Mouse (Mus musculus) liver, embryonic 13.5 days (tissue): ENCODE data around the gene Isy1. TPM values are rescaled to one million over a fixed set of nuclear protein-coding genes. Genes with fewer than 3 reads are reported as not detected.

Source experiments
- ATAC-seq: fragments of 200-750 bp; cut with Nextera tagmentation; 2 replicates; pipeline ENCODE4 v1.8.0; 2017; ENCODE audit warnings: low read depth, mild to moderate bottlenecking, moderate number of reproducible peaks, moderate library complexity
- DNase-seq: peaks from one replicate; pipeline ENCODE4 v3.0.0; 2022
- H3K27ac ChIP-seq: fragments of 300-500 bp; sonication (generic); 2 replicates; pipeline ENCODE4 v1.5.1; 2015; ENCODE audit warnings: moderate library complexity, mild to moderate bottlenecking, inconsistent platforms
- H3K27me3 ChIP-seq: fragments of 300-500 bp; sonication (generic); 2 replicates; pipeline ENCODE4 v1.6.1; 2015; ENCODE audit warnings: mild to moderate bottlenecking, inconsistent platforms
- H3K36me3 ChIP-seq: fragments of 300-500 bp; sonication (generic); 2 replicates; pipeline ENCODE4 v1.6.1; 2015; ENCODE audit warnings: mild to moderate bottlenecking, inconsistent platforms
- H3K4me1 ChIP-seq: fragments of 300-500 bp; sonication (generic); replicated peaks from 2 replicates; pipeline ENCODE4 v1.6.1; 2015; ENCODE audit warnings: inconsistent platforms
- H3K4me2 ChIP-seq: fragments of 300-500 bp; sonication (generic); 2 replicates; pipeline ENCODE4 v1.6.1; 2015; ENCODE audit warnings: inconsistent platforms, mild to moderate bottlenecking, moderate library complexity
- H3K4me3 ChIP-seq: fragments of 300-500 bp; sonication (generic); replicated peaks from 2 replicates; pipeline ENCODE4 v1.5.1; 2015; ENCODE audit warnings: mild to moderate bottlenecking, inconsistent platforms
- H3K9ac ChIP-seq: fragments of 300-500 bp; sonication (generic); 2 replicates; pipeline ENCODE4 v1.6.1; 2015; ENCODE audit warnings: mild to moderate bottlenecking, inconsistent platforms
- H3K9me3 ChIP-seq: fragments of 300-500 bp; sonication (generic); replicated peaks from 2 replicates; pipeline ENCODE4 v1.6.1; 2016; ENCODE audit warnings: inconsistent platforms
- WGBS: fragments of 180-500 bp; shearing (Covaris S2); methylation state at CpG from one replicate; pipeline ENCODE4 v1.1.7; 2015; ENCODE audit not compliant: insufficient replicate concordance; 5-methylcytosine and 5-hydroxymethylcytosine counted together
- polyA plus RNA-seq: library from polyadenylated mRNA; unstranded; fragments of >200 nt; fragmentation: Nextera tagmentation; extraction: Ambion mirVana; gene quantifications from 2 replicates; pipeline ENCODE4 v1.2.1, GENCODE M21; 2015

Isy1 gene
- polyA plus RNA-seq, 1 experiment from 2014 or later: 51.5 TPM

DNA sequence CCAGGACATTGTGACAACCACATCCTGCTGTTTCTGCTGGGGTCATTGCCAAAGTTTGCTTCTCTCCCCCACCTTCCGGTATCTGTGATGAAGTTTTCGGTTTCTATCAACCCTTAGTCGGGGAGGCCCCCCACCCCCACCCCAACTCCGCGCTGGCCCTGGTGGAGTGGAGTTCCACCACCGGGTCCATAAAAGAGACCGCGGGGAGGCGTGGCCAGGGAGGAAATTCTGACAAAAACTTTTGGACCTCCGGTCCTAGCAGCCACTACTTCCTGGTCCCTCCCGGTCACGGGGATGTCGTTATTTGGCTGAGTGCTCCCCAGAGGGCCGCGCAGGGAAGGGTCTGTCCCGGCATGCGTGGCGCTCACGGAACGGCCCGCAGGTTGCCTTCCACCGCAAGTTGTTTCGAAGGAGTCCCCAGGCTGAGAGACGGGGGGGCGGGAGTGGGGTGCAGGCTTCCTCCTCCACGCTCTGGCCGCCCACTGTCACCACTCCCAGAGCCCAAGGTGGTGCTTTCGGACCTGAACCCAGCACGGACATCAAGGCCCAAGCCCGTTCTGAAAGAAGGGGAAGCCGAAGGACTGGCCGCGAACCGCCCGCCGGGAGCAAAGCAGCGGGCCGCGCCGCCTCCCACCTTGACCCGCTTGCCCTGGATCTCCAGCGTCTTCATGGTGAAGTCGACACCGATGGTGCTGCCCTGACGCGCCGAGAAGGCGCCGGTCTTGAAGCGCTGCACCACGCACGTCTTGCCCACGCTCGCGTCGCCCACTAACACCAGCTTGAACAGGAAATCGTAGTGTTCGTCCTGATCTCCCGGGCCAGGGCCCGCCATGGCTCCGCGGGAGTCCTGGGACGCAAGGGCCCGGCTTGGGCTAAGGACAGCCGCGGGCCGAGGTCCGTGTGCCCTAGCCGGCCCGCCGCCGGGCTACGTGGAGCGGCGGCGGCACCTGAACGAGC, 27.6 kb downstream of the Isy1 start:
- H3K36me3 ChIP-seq: peaks cover 32% of the 10 kb centered on the region
- peak overlapping the region; percentile 98 for H3K27ac ChIP-seq
- peaks cover 65% of the 10 kb centered on the region for H3K4me1 ChIP-seq
- peak overlapping the region; percentile 94 for H3K4me3 ChIP-seq
- DNase-seq: peak; percentile 45
- no peaks in the 10 kb centered on the region for H3K9me3 ChIP-seq
- no peaks in the 10 kb centered on the region for H3K27me3 ChIP-seq
- H3K4me2 ChIP-seq: peak overlapping the region; percentile 85
- peak overlapping the region; percentile 99 for H3K9ac ChIP-seq
- under 1% methylated on average over 77 of the region's 77 CpGs for WGBS
- peak; percentile 6 for ATAC-seq

DNA sequence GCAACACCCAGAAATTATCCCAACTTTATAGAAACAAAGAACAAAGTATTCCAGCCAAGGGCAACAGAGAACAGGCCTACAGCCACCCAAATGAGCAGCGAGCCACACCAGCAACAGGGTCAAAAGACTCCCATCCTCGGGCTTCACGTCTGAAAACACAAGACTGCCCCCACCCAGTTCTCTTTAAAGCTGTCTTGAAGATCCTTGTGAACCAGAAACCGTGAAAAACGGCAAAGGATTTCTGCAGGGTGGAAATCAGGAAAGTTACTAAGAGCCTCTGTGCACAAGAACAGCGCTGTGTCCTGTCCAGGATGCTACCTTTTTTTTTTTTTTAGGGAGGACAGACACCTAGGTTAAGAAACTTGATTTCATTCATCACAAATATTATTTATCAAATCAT, 28.3 kb downstream of the Isy1 start:
- ATAC-seq (no peak), DNase-seq (no peak)
- peak overlapping the region; percentile 98 for H3K27ac ChIP-seq
- peaks cover 32% of the 10 kb centered on the region for H3K36me3 ChIP-seq
- H3K4me2 ChIP-seq: peak overlapping the region; percentile 85
- H3K9ac ChIP-seq: peak overlapping the region; percentile 99
- peak overlapping the region; percentile 94 for H3K4me3 ChIP-seq
- H3K27me3 ChIP-seq: no peaks in the 10 kb centered on the region
- WGBS: 27% methylated on average over 6 of the region's 6 CpGs
- H3K9me3 ChIP-seq: no peaks in the 10 kb centered on the region
- H3K4me1 ChIP-seq: peaks cover 72% of the 10 kb centered on the region

DNA sequence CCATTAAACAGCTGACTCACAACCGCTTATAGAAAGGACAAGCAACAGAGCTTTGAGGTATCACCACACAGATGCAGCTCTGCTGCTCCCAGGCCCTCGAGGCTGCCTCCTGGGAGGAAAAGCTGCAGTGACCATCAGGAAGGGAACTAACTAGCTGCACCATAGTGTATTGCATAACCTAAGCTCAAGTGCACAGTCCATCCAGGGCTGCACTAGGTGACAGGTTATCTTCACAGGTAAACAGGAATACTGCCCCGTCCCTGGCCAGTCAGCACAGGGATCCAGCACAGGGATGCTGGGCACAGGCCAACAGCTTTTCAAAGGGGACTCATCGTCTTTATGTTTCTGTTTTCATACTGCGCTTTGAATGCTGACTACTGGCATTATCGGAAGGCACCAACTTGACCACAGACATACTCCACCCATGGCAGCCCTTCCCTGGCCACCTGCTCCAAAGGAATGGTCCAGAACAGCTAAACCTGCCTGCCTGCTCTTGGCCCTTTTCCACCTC, 28.9 kb downstream of the Isy1 start:
- H3K9ac ChIP-seq: peak overlapping the region; percentile 99
- H3K4me2 ChIP-seq: peak overlapping the region; percentile 85
- peaks cover 31% of the 10 kb centered on the region for H3K36me3 ChIP-seq
- H3K4me1 ChIP-seq: peaks cover 76% of the 10 kb centered on the region
- H3K4me3 ChIP-seq: peak overlapping the region; percentile 94
- WGBS: 31% methylated on average over 6 of the region's 6 CpGs
- H3K27ac ChIP-seq: peak overlapping the region; percentile 98
- H3K27me3 ChIP-seq: no peaks in the 10 kb centered on the region
- ATAC-seq (peak; percentile 25), DNase-seq (peak; percentile 54)
- no peaks in the 10 kb centered on the region for H3K9me3 ChIP-seq

DNA sequence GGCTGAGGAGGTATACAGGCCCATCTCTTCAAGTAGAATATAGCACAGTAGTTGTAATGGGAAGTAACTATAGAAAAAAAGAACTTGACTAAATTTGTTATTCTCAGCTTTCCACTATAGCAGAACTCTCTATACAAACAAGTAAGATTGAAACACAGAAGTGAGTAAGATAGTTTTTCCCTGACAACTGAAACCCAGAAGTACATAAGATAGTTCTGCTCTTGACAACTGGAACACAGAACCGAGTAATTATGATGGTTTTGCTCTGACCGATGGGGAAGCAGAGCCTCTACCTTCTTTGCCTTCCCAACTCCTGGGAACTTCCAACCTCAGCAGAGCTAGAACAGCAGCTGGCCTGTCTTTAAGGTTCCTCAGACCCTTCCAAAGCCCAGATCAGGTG, 29.5 kb downstream of the Isy1 start:
- peak overlapping the region; percentile 99 for H3K9ac ChIP-seq
- peak overlapping the region; percentile 94 for H3K4me3 ChIP-seq
- no peaks in the 10 kb centered on the region for H3K27me3 ChIP-seq
- WGBS: 57% methylated on average over 2 of the region's 2 CpGs
- DNase-seq: no peak
- peaks cover 37% of the 10 kb centered on the region for H3K36me3 ChIP-seq
- H3K27ac ChIP-seq: peak overlapping the region; percentile 98
- no peaks in the 10 kb centered on the region for H3K9me3 ChIP-seq
- H3K4me2 ChIP-seq: peak overlapping the region; percentile 85
- ATAC-seq: no peak
- H3K4me1 ChIP-seq: peaks cover 82% of the 10 kb centered on the region

DNA sequence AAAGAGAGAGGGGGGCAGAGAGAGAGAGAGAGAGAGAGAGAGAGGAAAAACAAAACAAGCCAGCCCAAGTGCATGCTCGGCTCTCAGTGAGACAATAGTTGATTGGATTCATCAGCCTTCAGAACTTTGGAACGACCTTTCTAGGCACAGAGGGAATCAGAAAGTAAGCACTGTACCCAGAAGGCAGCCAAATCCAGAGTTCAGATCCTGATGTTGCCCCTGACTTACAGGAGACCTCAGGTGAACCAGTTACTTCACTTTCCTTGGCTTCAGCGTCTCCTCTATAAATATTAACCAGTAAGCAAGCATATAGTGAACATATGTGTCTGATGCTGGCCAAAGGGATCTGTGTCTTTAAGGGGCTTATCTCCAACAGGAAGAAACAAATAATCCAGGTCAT, 30.1 kb downstream of the Isy1 start:
- DNase-seq: no peak
- H3K27ac ChIP-seq: peak overlapping the region; percentile 98
- ATAC-seq: no peak
- peaks cover 39% of the 10 kb centered on the region for H3K36me3 ChIP-seq
- peak overlapping the region; percentile 85 for H3K4me2 ChIP-seq
- peak overlapping the region; percentile 94 for H3K4me3 ChIP-seq
- peak overlapping the region; percentile 99 for H3K9ac ChIP-seq
- no peaks in the 10 kb centered on the region for H3K27me3 ChIP-seq
- H3K9me3 ChIP-seq: no peaks in the 10 kb centered on the region
- 57% methylated on average over 3 of the region's 3 CpGs for WGBS
- H3K4me1 ChIP-seq: peaks cover 82% of the 10 kb centered on the region

DNA sequence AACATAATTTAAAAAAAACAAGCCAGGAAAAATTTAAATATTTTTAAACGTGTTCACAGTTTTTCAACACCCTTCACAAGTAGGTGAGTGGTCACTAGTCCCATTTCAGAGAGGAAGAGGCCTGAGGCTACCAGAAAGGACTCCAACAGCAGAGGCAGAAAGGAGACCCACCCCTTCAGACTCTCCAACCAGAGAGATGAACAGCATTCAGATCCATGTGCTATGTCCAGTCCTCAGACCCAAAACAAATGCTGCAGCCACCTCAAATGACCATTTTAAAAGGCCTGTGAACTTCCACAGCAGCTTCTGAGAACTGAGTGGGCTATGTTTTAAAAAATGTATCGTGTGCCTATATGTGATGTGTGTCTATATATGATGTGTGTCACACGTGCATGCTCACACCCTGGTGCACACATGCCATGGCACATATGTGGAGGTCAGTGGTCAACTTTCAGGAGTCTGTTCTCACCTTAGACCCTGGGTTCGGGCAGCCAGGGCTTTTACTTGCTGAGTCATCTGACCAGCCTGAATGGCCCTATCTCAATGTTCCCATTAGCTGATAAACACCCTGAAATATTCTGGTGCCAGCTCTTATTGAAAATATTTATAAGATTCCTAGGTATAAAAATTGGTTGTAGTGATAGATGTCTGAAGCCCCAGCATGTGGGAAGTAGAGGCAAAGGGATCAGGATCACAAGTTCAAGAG, 30.7 kb downstream of the Isy1 start:
- ATAC-seq (no peak), DNase-seq (peak; percentile 56)
- Histone ChIP-seq H3K4me1 (peaks cover 78% of the 10 kb centered on the region), H3K9ac (peak overlapping the region; percentile 99), H3K9me3 (no peaks in the 10 kb centered on the region), H3K4me3 (peak overlapping the region; percentile 94), H3K4me2 (peak overlapping the region; percentile 85), H3K27me3 (no peaks in the 10 kb centered on the region), H3K36me3 (peaks cover 39% of the 10 kb centered on the region), H3K27ac (peak overlapping the region; percentile 98)
- WGBS: 53% methylated on average over 4 of the region's 4 CpGs

DNA sequence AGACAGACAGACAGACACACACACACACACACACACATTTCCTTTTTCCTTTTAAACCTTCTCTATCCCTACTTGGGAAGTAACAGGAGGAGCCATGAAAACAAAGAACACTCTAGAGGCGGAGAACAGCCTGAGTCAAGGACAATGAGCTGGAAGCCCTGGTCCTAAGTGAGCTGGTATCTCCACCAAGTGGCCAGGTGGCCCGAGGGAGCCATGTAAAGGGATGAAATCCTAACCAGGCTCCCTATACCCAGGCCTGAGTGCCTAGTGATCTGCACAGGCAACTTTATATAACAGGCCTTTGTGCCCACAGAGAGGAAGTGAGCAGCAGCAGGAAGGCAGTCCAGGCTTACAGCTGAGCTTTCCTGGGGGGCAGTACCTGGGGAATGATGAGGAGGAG, 31.7 kb downstream of the Isy1 start:
- Histone ChIP-seq H3K4me2 (peak overlapping the region; percentile 23; the same call in 1 of the 2 replicates), H3K9me3 (no peaks in the 10 kb centered on the region), H3K27ac (peak overlapping the region; percentile 74), H3K9ac (peak overlapping the region; percentile 49), H3K4me3 (no peak overlapping the region), H3K4me1 (peaks cover 74% of the 10 kb centered on the region), H3K27me3 (no peaks in the 10 kb centered on the region), H3K36me3 (peaks cover 40% of the 10 kb centered on the region)
- DNase-seq (no peak), ATAC-seq (no peak)
- 60% methylated on average over 2 of the region's 2 CpGs for WGBS

DNA sequence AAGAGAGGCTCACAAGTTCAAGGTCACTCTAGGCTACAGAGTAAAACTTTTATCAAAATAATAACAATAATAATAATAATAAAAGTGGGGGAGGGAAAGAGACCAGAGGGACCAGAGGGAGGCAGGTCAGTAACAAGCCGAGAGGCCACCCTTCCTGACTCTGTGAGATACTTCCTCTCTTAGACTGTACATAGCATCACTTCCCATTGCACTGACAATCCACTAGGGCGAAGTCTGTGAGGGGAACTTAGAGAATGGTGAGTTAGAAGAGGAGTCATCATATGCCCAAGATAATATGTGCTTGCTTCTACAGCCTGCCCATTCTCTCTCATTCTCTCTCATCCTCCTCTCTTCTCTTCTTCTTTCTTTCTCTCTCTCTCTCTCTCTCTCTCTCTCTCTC, 32.6 kb downstream of the Isy1 start:
- Histone ChIP-seq H3K27me3 (no peaks in the 10 kb centered on the region), H3K27ac (peak overlapping the region; percentile 65; the same call in 1 of the 2 replicates), H3K9ac (no peak overlapping the region), H3K36me3 (peaks cover 44% of the 10 kb centered on the region), H3K4me3 (no peak overlapping the region), H3K4me1 (peaks cover 81% of the 10 kb centered on the region), H3K4me2 (no peak overlapping the region), H3K9me3 (no peaks in the 10 kb centered on the region)
- WGBS: 36% methylated on average over 2 of the region's 2 CpGs
- DNase-seq: no peak
- ATAC-seq: no peak

DNA sequence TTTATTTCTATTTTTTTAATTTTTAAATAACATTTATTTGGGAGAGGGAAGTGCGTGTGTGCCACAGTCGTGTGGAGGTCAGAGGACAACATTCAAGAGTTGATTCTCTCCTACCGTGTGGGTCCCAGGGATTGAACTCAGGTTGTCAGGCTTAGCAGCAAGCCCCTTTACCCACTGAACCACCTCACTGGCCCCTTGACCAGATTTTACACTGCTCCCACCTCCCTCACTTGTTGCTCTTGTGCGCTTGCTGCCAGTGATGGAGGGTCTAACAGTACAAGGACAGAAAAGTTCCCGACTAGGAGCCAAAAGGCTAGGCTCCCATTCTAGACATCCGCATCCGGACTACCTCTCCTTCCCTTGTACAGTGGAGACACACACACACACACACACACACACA, 33.1 kb downstream of the Isy1 start:
- peaks cover 84% of the 10 kb centered on the region for H3K4me1 ChIP-seq
- peaks cover 44% of the 10 kb centered on the region for H3K36me3 ChIP-seq
- no peak overlapping the region for H3K4me2 ChIP-seq
- H3K27me3 ChIP-seq: no peaks in the 10 kb centered on the region
- H3K9me3 ChIP-seq: no peaks in the 10 kb centered on the region
- H3K27ac ChIP-seq: peak overlapping the region; percentile 65; the same call in 1 of the 2 replicates
- no peak for ATAC-seq
- WGBS: 82% methylated on average over 7 of the region's 7 CpGs
- DNase-seq: no peak
- H3K9ac ChIP-seq: no peak overlapping the region
- no peak overlapping the region for H3K4me3 ChIP-seq

DNA sequence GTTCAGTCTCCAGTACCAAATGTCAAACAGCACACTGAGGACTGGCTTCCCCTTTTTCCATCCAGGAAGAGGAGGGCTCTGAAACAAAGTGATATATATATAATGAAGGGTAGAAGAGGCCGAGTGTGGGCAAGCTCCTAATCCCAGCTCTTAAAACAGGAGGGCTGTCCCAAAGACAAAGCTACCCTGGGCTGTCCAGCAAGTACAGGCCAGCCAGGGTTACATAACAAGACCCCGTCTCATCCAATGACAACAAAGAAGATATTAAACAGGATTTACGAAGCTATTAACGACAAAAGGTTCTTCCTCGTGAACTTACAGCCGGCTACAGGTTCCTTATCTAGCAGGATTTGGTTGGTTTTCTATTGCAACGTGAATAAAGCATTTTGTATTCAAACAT, 33.7 kb downstream of the Isy1 start:
- Histone ChIP-seq H3K4me2 (no peak overlapping the region), H3K27ac (0 out of 2 replicates have a peak overlapping the region, but pooled peaks have one; percentile 13), H3K27me3 (no peaks in the 10 kb centered on the region), H3K9me3 (no peaks in the 10 kb centered on the region), H3K9ac (no peak overlapping the region), H3K36me3 (peaks cover 44% of the 10 kb centered on the region), H3K4me1 (peaks cover 84% of the 10 kb centered on the region), H3K4me3 (no peak overlapping the region)
- 70% methylated on average over 7 of the region's 7 CpGs for WGBS
- ATAC-seq (no peak), DNase-seq (no peak)

DNA sequence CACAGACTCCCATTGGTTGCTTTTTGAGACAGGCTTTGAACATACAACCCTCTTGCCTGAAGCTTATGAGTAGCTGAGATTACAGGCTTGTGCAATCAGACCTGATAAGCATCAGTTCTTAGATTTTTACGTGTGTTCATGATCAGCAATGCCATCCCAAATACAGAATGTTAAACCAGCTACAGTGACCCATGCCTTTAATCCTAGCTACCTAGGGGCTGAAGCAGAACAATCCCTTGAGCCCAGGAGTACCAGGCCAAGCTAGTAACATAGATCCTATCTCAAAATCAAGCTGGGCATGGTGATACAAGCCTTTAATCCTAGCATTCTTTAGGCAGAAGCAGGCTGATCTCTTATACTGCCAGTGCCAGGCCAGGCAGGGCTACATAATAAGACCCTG, 34.6 kb downstream of the Isy1 start:
- Histone ChIP-seq H3K27me3 (no peaks in the 10 kb centered on the region), H3K4me3 (no peak overlapping the region), H3K4me2 (no peak overlapping the region), H3K36me3 (peaks cover 48% of the 10 kb centered on the region), H3K9ac (no peak overlapping the region), H3K27ac (0 out of 2 replicates have a peak overlapping the region, but pooled peaks have one; percentile 13), H3K4me1 (peaks cover 84% of the 10 kb centered on the region), H3K9me3 (no peaks in the 10 kb centered on the region)
- whole genome bisulfite sequencing: 59% methylated on average over 1 of the region's 1 CpGs
- no peak for ATAC-seq
- DNase-seq: no peak
